Mouse (Mus musculus) stomach, postnatal 0 days (tissue): ENCODE measurements around the gene Ankdd1b. TPM values are rescaled to one million over a fixed set of nuclear protein-coding genes. Genes with fewer than 3 reads are reported as not detected.

Experiments used
- ATAC-seq: fragments of 200-750 bp; cut with Nextera tagmentation; 2 replicates; pipeline ENCODE4 v1.8.0; 2017; ENCODE audit not compliant: low FRiP score, low TSS enrichment
- DNase-seq: peaks from one replicate; pipeline ENCODE4 v3.0.0-alpha.2; 2016; ENCODE audit warnings: low spot score
- H3K27ac ChIP-seq: fragments of 300-500 bp; sonication (generic); replicated peaks from 2 replicates; pipeline ENCODE4 v1.5.1; 2014; ENCODE audit warnings: mild to moderate bottlenecking, control low read depth
- H3K27me3 ChIP-seq: fragments of 300-500 bp; sonication (generic); 2 replicates; pipeline ENCODE4 v1.6.1; 2014; ENCODE audit warnings: low read length; ENCODE audit not compliant: control insufficient read depth, insufficient read depth
- H3K36me3 ChIP-seq: fragments of 300-500 bp; sonication (generic); 2 replicates; pipeline ENCODE4 v1.6.1; 2014; ENCODE audit warnings: low read length, mixed read lengths; ENCODE audit not compliant: control insufficient read depth, insufficient read depth
- H3K4me1 ChIP-seq: fragments of 300-500 bp; sonication (generic); replicated peaks from 2 replicates; pipeline ENCODE4 v1.6.1; 2014; ENCODE audit warnings: antibody characterized with exemption; ENCODE audit not compliant: control insufficient read depth, insufficient read depth
- H3K4me2 ChIP-seq: fragments of 300-500 bp; sonication (generic); replicated peaks from 2 replicates; pipeline ENCODE4 v1.6.1; 2014; ENCODE audit warnings: low read depth, mild to moderate bottlenecking, control low read depth, moderate library complexity
- H3K4me3 ChIP-seq: fragments of 300-500 bp; sonication (generic); 2 replicates; pipeline ENCODE4 v1.5.1; 2014; ENCODE audit warnings: low read depth, low read length, control low read depth
- H3K9ac ChIP-seq: fragments of 300-500 bp; sonication (generic); 2 replicates; pipeline ENCODE4 v1.6.1; 2014; ENCODE audit warnings: mild to moderate bottlenecking, low read length, control low read depth, mixed read lengths
- H3K9me3 ChIP-seq: fragments of 300-500 bp; sonication (generic); 2 replicates; pipeline ENCODE4 v1.6.1; 2016; ENCODE audit warnings: low read length; ENCODE audit not compliant: control insufficient read depth
- CTCF ChIP-seq: IDR thresholded peaks from 2 replicates; pipeline ENCODE4 v1.5.1; 2016; ENCODE audit warnings: antibody characterized with exemption, low read depth, mild to moderate bottlenecking, moderate library complexity
- EP300 ChIP-seq: optimal IDR thresholded peaks from 2 replicates; pipeline ENCODE3; 2016; ENCODE audit warnings: antibody characterized with exemption
- WGBS: fragments of 180-500 bp; shearing (Covaris S2); extraction: QIAGEN DNeasy Blood & Tissue Kit; methylation state at CpG from one replicate; pipeline ENCODE4 v1.1.7; 2014; 5-methylcytosine and 5-hydroxymethylcytosine counted together
- polyA plus RNA-seq: library from polyadenylated mRNA; unstranded; fragments of >200 nt; fragmentation: Nextera tagmentation; extraction: Ambion mirVana; gene quantifications from 2 replicates; pipeline ENCODE4 v1.2.1, GENCODE M21; 2015

Gene Ankdd1b
- polyA plus RNA-seq, 1 experiment from 2014 or later = 6.8 TPM

DNA sequence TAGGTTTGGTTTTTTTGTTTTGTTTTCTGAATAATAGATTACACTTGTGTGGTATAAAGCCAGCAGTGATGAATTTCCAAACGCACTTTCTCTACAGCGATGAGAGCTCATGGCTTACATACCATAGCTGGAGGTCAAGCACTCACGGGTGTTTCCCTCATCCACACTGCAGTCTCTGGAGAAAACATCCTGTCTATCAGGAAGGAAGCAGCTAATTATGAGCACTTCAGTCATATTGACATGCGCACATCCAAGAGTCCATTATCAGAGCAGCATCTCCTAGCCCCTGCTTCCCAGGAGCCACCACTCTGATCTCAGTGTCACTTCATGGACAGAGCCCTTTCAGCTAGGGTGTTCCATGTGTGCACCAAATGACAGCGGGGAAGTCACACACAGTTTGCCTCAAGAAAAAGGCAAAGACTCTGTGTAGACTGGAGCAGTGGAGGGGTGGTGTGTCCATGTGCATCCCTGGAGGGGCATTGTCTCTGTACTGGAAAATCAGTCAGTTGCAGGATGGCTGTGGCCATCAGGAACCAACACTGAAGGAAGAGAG is 53.7 kb downstream of the Ankdd1b start:
- Histone ChIP-seq H3K27me3 (no peaks in the 10 kb centered on the region), H3K4me3 (no peak overlapping the region), H3K9me3 (no peaks in the 10 kb centered on the region), H3K9ac (no peak overlapping the region), H3K27ac (no peak overlapping the region), H3K36me3 (peaks cover 7% of the 10 kb centered on the region), H3K4me2 (no peak overlapping the region), H3K4me1 (no peaks in the 10 kb centered on the region)
- TF ChIP-seq CTCF (no peak), EP300 (no peak)
- DNase-seq (no peak), ATAC-seq (no peak)
- WGBS = 70% methylated on average over 5 of the region's 5 CpGs

DNA sequence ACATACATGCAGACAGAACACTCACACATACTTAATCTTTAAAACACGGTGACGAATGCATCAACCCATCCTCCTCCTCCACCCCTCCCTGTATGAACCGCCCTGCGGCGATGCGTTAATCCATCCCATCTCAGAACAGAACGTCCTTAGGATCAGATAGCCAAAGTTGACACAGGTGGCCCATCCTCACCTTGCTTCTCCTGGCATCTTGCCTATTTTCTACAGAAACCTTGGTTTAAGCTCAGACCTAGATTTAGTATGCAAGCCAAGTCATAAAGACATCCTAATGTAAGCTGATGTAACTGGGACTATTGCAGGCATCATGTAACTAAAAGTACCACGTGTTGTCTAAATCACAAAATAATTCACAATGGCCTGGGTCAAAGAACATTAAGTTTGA is 54.6 kb downstream of the Ankdd1b start:
- TF ChIP-seq CTCF = no peak
- Histone ChIP-seq H3K4me1 (no peaks in the 10 kb centered on the region), H3K27ac (no peak overlapping the region), H3K4me2 (no peak overlapping the region), H3K36me3 (peaks cover 7% of the 10 kb centered on the region), H3K9me3 (no peaks in the 10 kb centered on the region), H3K9ac (no peak overlapping the region), H3K27me3 (no peaks in the 10 kb centered on the region), H3K4me3 (no peak overlapping the region)
- ATAC-seq = no peak
- 91% methylated on average over 8 of the region's 8 CpGs for WGBS
- no peak for DNase-seq

DNA sequence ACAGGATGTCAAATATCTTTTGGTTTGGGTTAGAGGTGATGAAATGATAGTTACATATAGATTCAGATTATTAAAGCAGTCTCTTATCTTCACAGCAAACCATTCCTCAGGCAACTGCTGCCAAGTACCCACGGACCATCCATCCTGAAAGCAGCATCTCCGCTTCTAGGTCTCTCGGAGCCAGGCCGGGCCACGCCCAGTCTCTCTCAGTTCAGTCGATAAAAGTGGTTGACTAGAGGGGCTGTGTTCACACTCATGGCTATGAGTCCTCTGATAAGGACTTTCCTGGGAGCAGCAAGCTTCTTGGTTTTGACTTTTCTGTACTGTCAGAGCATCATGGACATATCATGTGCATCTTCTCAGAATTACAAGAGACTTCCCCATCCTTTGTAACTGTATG is 56.6 kb downstream of the Ankdd1b start:
- H3K9ac ChIP-seq = no peak overlapping the region
- no peak for TF ChIP-seq CTCF
- no peak for TF ChIP-seq EP300
- H3K9me3 ChIP-seq = no peaks in the 10 kb centered on the region
- no peak for ATAC-seq
- peaks cover 14% of the 10 kb centered on the region for H3K36me3 ChIP-seq
- 79% methylated on average over 6 of the region's 6 CpGs for WGBS
- H3K4me1 ChIP-seq = no peaks in the 10 kb centered on the region
- H3K27ac ChIP-seq = no peak overlapping the region
- H3K4me2 ChIP-seq = no peak overlapping the region
- H3K27me3 ChIP-seq = no peaks in the 10 kb centered on the region
- no peak for DNase-seq
- no peak overlapping the region for H3K4me3 ChIP-seq

DNA sequence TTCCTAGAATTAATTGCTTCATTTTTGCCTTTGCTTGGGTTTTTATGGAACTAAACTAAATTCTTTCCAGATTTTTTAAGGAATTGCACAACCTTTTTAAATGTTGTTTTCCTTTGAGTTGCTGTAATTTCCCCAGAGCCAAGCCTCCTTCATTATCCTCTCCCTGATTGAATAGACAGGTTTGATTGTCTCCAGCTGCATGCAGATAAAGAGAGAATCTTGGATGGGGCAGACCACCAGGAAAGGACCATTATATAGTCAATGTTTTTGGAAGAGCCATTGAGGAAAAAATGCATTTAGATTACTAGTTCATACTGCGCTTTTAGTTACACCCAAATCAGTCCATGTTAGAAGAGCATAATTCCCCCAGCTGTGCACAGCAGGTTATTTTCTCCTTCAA is 62.2 kb downstream of the Ankdd1b start:
- TF ChIP-seq EP300 (no peak), CTCF (no peak)
- DNase-seq = no peak
- Histone ChIP-seq H3K27me3 (no peaks in the 10 kb centered on the region), H3K9ac (no peak overlapping the region), H3K4me2 (no peak overlapping the region), H3K27ac (no peak overlapping the region), H3K9me3 (no peaks in the 10 kb centered on the region), H3K36me3 (peaks cover 12% of the 10 kb centered on the region; the same call in 1 of the 2 replicates), H3K4me1 (no peaks in the 10 kb centered on the region), H3K4me3 (no peak overlapping the region)
- WGBS = 86% methylated on average over 1 of the region's 1 CpGs
- ATAC-seq = no peak

DNA sequence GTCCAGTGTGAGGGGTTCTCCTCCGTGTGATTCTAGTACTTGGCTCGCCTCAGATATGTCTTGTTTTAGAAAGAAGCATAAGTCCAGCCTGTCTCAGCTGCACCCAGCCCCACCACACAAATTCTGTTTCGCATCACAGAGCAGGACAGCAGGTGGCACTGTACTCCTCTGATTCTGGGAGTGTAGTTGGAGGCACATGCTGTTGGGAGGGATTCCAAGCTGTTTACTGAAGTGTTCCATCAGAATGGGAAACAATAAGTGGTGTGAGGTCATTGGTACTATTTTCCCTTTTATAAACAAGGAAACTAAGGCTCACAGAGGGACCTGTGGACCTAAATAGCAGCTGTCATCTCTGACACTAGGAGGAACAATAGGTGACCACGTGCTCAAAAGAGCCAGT is 64.0 kb downstream of the Ankdd1b start:
- TF ChIP-seq EP300 (no peak), CTCF (peak; percentile 90)
- Histone ChIP-seq H3K4me2 (no peak overlapping the region), H3K36me3 (peaks cover 17% of the 10 kb centered on the region), H3K27me3 (no peaks in the 10 kb centered on the region), H3K9me3 (no peaks in the 10 kb centered on the region), H3K27ac (no peak overlapping the region), H3K4me3 (no peak overlapping the region), H3K9ac (no peak overlapping the region), H3K4me1 (no peaks in the 10 kb centered on the region)
- 66% methylated on average over 4 of the region's 4 CpGs for WGBS
- DNase-seq (peak; percentile 64), ATAC-seq (peak; percentile 57; the same call in 1 of the 2 replicates)

DNA sequence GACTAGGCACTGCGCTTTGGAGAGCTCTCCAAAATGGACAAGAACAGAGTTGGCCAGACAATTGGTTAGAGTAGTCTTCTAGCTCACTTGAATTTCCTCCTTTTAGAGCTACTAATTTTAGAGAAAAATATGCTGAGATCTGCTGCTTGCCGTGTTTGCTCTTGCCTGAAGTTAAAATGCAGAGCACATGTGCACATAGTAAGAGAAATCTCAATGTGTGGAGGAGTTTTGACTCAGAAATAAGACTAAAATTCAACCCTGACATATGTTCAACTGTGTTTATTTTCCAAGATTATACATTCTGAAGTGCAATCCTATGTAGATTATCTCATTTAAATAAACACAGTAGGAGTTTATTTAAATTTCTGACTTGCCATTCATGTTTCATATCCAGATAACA is 65.5 kb downstream of the Ankdd1b start:
- H3K27ac ChIP-seq = no peak overlapping the region
- DNase-seq (no peak), ATAC-seq (no peak)
- no peaks in the 10 kb centered on the region for H3K4me1 ChIP-seq
- no peak overlapping the region for H3K4me2 ChIP-seq
- 85% methylated on average over 2 of the region's 2 CpGs for WGBS
- H3K36me3 ChIP-seq = peaks cover 18% of the 10 kb centered on the region
- H3K9me3 ChIP-seq = no peaks in the 10 kb centered on the region
- no peak overlapping the region for H3K9ac ChIP-seq
- TF ChIP-seq CTCF (no peak), EP300 (no peak)
- no peaks in the 10 kb centered on the region for H3K27me3 ChIP-seq
- H3K4me3 ChIP-seq = no peak overlapping the region
